Mouse (Mus musculus): ENCODE results near the gene Hoxc9.
A peak's percentile ranks its signal among the peaks of the same experiment; 100 is the strongest.

Gene Hoxc9

GRCm38 (mm10) chr15:102976631-102977422 lies 588 bp downstream of the Hoxc9 start:
- DNase-seq (ENCODE audit: low spot score in 2 of 2), result no peak

- no peak for DNase-seq (ENCODE audit: low spot score in 2 of 2)
Observed at GRCm38 (mm10) chr15:102977423-102977974, 1.3 kb downstream of the Hoxc9 start.

- DNase-seq (ENCODE audit: low spot score in 2 of 2), result no peak
Observed at GRCm38 (mm10) chr15:102978615-102979515, 2.6 kb downstream of the Hoxc9 start.

DNA sequence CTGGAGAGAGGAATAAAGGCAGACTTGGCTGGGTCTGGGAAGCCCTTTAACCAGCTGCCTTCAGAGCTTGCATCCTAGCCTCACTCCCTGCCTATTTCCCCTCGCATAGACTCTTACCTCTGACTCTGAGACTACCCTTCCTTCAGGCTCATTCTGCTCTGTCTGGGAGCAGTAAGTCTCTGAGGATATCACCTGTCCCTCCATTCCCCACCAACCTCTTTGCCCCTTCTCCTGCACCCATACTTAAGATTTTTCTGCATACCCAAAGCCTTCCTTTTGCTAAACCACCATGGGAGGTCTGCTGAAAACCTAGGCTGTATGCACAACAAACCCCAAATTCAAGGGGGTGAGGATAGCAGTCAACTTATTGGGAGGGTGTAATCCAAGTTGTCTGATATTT lies 3.7 kb downstream of the Hoxc9 start:
- no peak for DNase-seq (ENCODE audit: low spot score in 2 of 2)

DNA sequence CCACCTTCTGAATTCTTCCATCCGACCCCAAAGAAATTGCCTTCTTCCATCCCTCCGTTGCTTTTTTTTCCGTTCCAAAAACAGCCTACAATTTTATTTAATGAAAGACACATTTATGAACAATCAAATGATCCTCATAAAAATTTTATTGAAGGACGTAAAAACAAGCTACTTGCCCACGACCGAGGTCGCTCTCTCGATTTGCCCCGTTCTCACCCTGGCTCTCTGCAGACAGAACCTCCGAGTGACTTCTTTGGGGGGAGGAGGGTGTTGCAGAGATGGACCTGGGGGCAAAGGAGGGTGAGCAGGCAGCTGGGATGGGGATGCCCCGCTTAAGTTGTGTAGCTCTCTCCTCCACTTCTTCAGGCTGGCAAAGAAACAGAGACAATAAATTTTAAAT lies 4.1 kb downstream of the Hoxc9 start:
- no peak for DNase-seq (ENCODE audit: low spot score in 2 of 2)

GRCm38 (mm10) chr15:102980912-102981311 lies 4.7 kb downstream of the Hoxc9 start:
- DNase-seq (ENCODE audit: low spot score in 2 of 2), result no peak

GRCm38 (mm10) chr15:102981379-102982288 lies 5.4 kb downstream of the Hoxc9 start:
- DNase-seq (ENCODE audit: low spot score in 2 of 2), result no peak

GRCm38 (mm10) chr15:102983716-102984115 lies 7.5 kb downstream of the Hoxc9 start:
- no peak for DNase-seq (ENCODE audit: low spot score in 2 of 2)

- DNase-seq (ENCODE audit: low spot score in 2 of 2), result no peak
Observed at GRCm38 (mm10) chr15:102984521-102984920, 8.3 kb downstream of the Hoxc9 start.

- no peak for DNase-seq (ENCODE audit: low spot score in 2 of 2)
Observed at GRCm38 (mm10) chr15:102984925-102985324, 8.7 kb downstream of the Hoxc9 start.

GRCm38 (mm10) chr15:102987124-102987833 lies 11.0 kb downstream of the Hoxc9 start:
- DNase-seq (ENCODE audit: low spot score in 2 of 2), result peak; percentile 64 to 66

- DNase-seq (ENCODE audit: low spot score in 2 of 2), result no peak
Observed at GRCm38 (mm10) chr15:102988078-102988477, 11.8 kb downstream of the Hoxc9 start.

DNA sequence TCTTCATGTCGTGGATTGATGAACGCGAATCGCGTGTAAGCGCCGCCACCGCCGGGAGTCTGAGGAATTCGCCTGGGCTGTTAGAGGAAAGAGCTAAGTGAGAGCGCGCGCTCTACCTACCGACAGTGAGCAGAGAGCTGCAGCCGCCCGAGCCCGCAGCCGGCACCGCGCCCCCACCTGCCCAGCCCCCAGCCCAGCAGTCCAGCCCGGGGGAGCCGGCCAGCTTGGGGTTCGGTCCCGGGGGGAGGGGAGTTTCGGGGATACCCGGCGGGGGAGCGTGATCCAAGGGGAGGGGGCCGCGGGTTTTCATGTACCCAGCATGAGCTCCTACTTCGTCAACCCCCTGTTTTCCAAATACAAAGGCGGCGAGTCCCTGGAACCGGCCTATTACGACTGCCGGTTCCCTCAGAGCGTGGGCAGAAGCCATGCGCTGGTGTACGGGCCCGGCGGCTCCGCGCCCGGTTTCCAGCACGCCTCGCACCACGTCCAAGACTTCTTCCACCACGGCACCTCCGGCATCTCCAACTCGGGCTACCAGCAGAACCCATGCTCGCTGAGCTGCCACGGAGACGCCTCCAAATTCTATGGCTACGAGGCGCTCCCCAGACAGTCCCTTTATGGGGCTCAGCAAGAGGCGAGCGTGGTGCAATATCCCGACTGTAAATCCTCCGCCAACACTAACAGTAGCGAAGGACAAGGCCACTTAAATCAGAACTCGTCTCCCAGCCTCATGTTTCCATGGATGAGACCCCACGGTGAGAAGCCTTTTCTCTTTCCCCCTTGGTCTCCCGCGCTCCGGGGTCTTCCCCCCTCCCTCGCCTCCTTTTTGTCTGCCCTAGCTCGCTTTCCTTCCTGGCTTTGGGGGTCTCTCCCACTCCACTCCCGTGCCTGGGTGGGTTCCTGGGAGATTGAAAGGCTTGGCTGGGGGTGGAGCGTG lies 14.5 kb downstream of the Hoxc9 start, which contains the start of gene Hoxc8:
TSS of gene Hoxc8 (plus strand) at position 147 of the 937 bp plus-strand sequence.
- no peak for DNase-seq (ENCODE audit: low spot score in 2 of 2)

- no peak for DNase-seq (ENCODE audit: low spot score in 2 of 2)
Observed at GRCm38 (mm10) chr15:102991782-102992181, 15.5 kb downstream of the Hoxc9 start.

GRCm38 (mm10) chr15:102992206-102992605 lies 16.0 kb downstream of the Hoxc9 start:
- DNase-seq (ENCODE audit: low spot score in 2 of 2), result no peak

DNA sequence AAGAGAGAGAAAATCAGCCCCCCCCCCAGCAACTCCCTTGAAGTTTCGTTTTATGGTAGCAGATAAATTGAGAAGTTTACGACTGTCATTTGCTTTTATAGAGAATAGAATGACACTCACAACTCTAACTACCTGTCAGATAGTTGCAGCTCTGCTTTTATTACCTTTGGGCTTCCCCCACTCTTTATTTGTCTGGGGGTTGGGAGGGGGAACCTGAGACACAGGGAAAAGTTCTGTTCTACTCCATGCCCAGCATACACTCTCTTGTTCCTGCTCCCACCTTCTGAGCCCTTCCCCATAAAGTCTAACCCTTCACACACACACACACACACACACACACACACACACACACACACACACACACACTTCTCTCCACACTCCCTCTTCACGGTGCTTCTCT lies 16.6 kb downstream of the Hoxc9 start:
- DNase-seq (ENCODE audit: low spot score in 2 of 2), result no peak

GRCm38 (mm10) chr15:102996548-102996947 lies 20.3 kb downstream of the Hoxc9 start:
- DNase-seq (ENCODE audit: low spot score in 2 of 2), result no peak

DNA sequence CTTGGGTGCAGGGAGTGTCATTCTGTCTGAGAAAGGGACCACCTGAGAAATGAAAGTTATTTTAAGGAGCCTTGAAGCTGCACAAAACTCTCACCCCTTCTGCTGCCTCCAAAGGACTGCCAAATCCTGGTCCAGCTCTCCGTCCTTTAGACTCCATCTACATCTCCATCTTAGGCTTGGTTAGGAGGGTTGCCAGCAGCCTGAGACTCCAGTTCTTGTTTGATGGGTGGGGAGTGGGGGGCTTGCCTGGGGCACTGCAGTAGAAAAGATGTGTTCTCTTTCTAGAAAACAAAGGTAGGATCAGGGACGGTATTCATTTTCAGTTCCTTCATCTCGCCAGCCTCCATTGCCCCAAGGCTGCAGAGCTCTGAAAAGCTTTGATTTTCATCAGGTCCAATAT lies 21.2 kb downstream of the Hoxc9 start:
- no peak for DNase-seq (ENCODE audit: low spot score in 2 of 2)

- DNase-seq (ENCODE audit: low spot score in 2 of 2), result no peak
Observed at GRCm38 (mm10) chr15:102997939-102998355, 21.7 kb downstream of the Hoxc9 start, which contains the start of gene Hoxc6. Gene Hoxc6 (plus strand): TSS chr15:102998257.
